Mouse (Mus musculus) stomach, postnatal 0 days (tissue): ENCODE measurements around the gene Akr1b8. TPM values are rescaled to one million over a fixed set of nuclear protein-coding genes. Genes with fewer than 3 reads are reported as not detected.
"Not testable (repeated sequence)": the region's sequence is repeated elsewhere in the genome, so short reads cannot be mapped to it uniquely, and the experiment has no call there.

Experiments
- ATAC-seq: fragments of 200-750 bp; cut with Nextera tagmentation; 2 replicates; pipeline ENCODE4 v1.8.0; 2017; ENCODE audit not compliant: low FRiP score, low TSS enrichment
- DNase-seq: peaks from one replicate; pipeline ENCODE4 v3.0.0-alpha.2; 2016; ENCODE audit warnings: low spot score
- H3K27ac ChIP-seq: fragments of 300-500 bp; sonication (generic); replicated peaks from 2 replicates; pipeline ENCODE4 v1.5.1; 2014; ENCODE audit warnings: mild to moderate bottlenecking, control low read depth
- H3K27me3 ChIP-seq: fragments of 300-500 bp; sonication (generic); 2 replicates; pipeline ENCODE4 v1.6.1; 2014; ENCODE audit warnings: low read length; ENCODE audit not compliant: control insufficient read depth, insufficient read depth
- H3K36me3 ChIP-seq: fragments of 300-500 bp; sonication (generic); 2 replicates; pipeline ENCODE4 v1.6.1; 2014; ENCODE audit warnings: low read length, mixed read lengths; ENCODE audit not compliant: control insufficient read depth, insufficient read depth
- H3K4me1 ChIP-seq: fragments of 300-500 bp; sonication (generic); replicated peaks from 2 replicates; pipeline ENCODE4 v1.6.1; 2014; ENCODE audit warnings: antibody characterized with exemption; ENCODE audit not compliant: control insufficient read depth, insufficient read depth
- H3K4me2 ChIP-seq: fragments of 300-500 bp; sonication (generic); replicated peaks from 2 replicates; pipeline ENCODE4 v1.6.1; 2014; ENCODE audit warnings: low read depth, mild to moderate bottlenecking, control low read depth, moderate library complexity
- H3K4me3 ChIP-seq: fragments of 300-500 bp; sonication (generic); 2 replicates; pipeline ENCODE4 v1.5.1; 2014; ENCODE audit warnings: low read depth, low read length, control low read depth
- H3K9ac ChIP-seq: fragments of 300-500 bp; sonication (generic); 2 replicates; pipeline ENCODE4 v1.6.1; 2014; ENCODE audit warnings: mild to moderate bottlenecking, low read length, control low read depth, mixed read lengths
- H3K9me3 ChIP-seq: fragments of 300-500 bp; sonication (generic); 2 replicates; pipeline ENCODE4 v1.6.1; 2016; ENCODE audit warnings: low read length; ENCODE audit not compliant: control insufficient read depth
- CTCF ChIP-seq: IDR thresholded peaks from 2 replicates; pipeline ENCODE4 v1.5.1; 2016; ENCODE audit warnings: antibody characterized with exemption, low read depth, mild to moderate bottlenecking, moderate library complexity
- EP300 ChIP-seq: optimal IDR thresholded peaks from 2 replicates; pipeline ENCODE3; 2016; ENCODE audit warnings: antibody characterized with exemption
- WGBS: fragments of 180-500 bp; shearing (Covaris S2); extraction: QIAGEN DNeasy Blood & Tissue Kit; methylation state at CpG from one replicate; pipeline ENCODE4 v1.1.7; 2014; 5-methylcytosine and 5-hydroxymethylcytosine counted together
- polyA plus RNA-seq: library from polyadenylated mRNA; unstranded; fragments of >200 nt; fragmentation: Nextera tagmentation; extraction: Ambion mirVana; gene quantifications from 2 replicates; pipeline ENCODE4 v1.2.1, GENCODE M21; 2015

Gene Akr1b8
- polyA plus RNA-seq, 1 experiment from 2014 or later, result 96.1 TPM

GRCm38 (mm10) chr6:34370081-34370480 lies 16.2 kb downstream of the Akr1b8 start:
- Histone ChIP-seq H3K36me3 (no peaks in the 10 kb centered on the region), H3K27me3 (no peaks in the 10 kb centered on the region), H3K4me1 (no peaks in the 10 kb centered on the region), H3K4me3 (no peak overlapping the region), H3K9me3 (no peaks in the 10 kb centered on the region), H3K9ac (no peak overlapping the region), H3K4me2 (no peak overlapping the region), H3K27ac (no peak overlapping the region)
- 78% methylated on average over 8 of the region's 8 CpGs for WGBS
- DNase-seq (no peak), ATAC-seq (no peak)
- TF ChIP-seq EP300, result no peak
- TF ChIP-seq CTCF, result no peak

GRCm38 (mm10) chr6:34371700-34372351 lies 17.9 kb downstream of the Akr1b8 start:
- Histone ChIP-seq H3K9ac (no peak overlapping the region), H3K4me1 (no peaks in the 10 kb centered on the region), H3K27me3 (no peaks in the 10 kb centered on the region), H3K36me3 (no peaks in the 10 kb centered on the region), H3K4me2 (peak overlapping the region; percentile 12; the same call in 1 of the 2 replicates), H3K9me3 (no peaks in the 10 kb centered on the region), H3K4me3 (no peak overlapping the region), H3K27ac (no peak overlapping the region)
- 17% methylated on average over 18 of the region's 18 CpGs for WGBS
- peak; percentile 75 for DNase-seq
- ATAC-seq, result peak; percentile 56
- no peak for TF ChIP-seq EP300
- peak; percentile 87 for TF ChIP-seq CTCF

- no peak overlapping the region for H3K27ac ChIP-seq
- H3K4me3 ChIP-seq, result no peak overlapping the region
- H3K4me1 ChIP-seq, result no peaks in the 10 kb centered on the region
- TF ChIP-seq EP300 (no peak), CTCF (no peak)
- no peaks in the 10 kb centered on the region for H3K27me3 ChIP-seq
- WGBS, result 76% methylated on average over 7 of the region's 7 CpGs
- no peak for DNase-seq
- ATAC-seq, result no peak
- no peak overlapping the region for H3K9ac ChIP-seq
- H3K4me2 ChIP-seq, result no peak overlapping the region
- H3K36me3 ChIP-seq, result no peaks in the 10 kb centered on the region
- H3K9me3 ChIP-seq, result no peaks in the 10 kb centered on the region
These were observed 19.9 kb downstream of the Akr1b8 start for GRCm38 (mm10) chr6:34373841-34374240.

GRCm38 (mm10) chr6:34375888-34376287 lies 22.0 kb downstream of the Akr1b8 start:
- H3K27me3 ChIP-seq, H3K9ac ChIP-seq, H3K4me1 ChIP-seq, H3K4me3 ChIP-seq, H3K9me3 ChIP-seq, H3K27ac ChIP-seq, H3K36me3 ChIP-seq, H3K4me2 ChIP-seq, ATAC-seq, DNase-seq: not testable (repeated sequence)
- WGBS, result 79% methylated on average over 5 of the region's 5 CpGs

GRCm38 (mm10) chr6:34383401-34383800 lies 29.5 kb downstream of the Akr1b8 start:
- H3K4me2 ChIP-seq, result no peak overlapping the region
- no peaks in the 10 kb centered on the region for H3K4me1 ChIP-seq
- DNase-seq (no peak), ATAC-seq (no peak)
- H3K9ac ChIP-seq, result no peak overlapping the region
- H3K27me3 ChIP-seq, result no peaks in the 10 kb centered on the region
- no peak overlapping the region for H3K27ac ChIP-seq
- H3K9me3 ChIP-seq, result no peaks in the 10 kb centered on the region
- H3K36me3 ChIP-seq, result 0 out of 2 replicates have a peak, but pooled peaks cover 3% of the 10 kb centered on the region
- 41% methylated on average over 8 of the region's 8 CpGs for WGBS
- H3K4me3 ChIP-seq, result no peak overlapping the region
- TF ChIP-seq EP300, result no peak
- TF ChIP-seq CTCF, result no peak

- Histone ChIP-seq H3K9ac (peak within 1 kb of the TSS; percentile 61), H3K4me2 (peak within 1 kb of the TSS; percentile 86)
These were observed 30.3 kb downstream of the Akr1b8 start, which contains the start of gene Akr1b10 for GRCm38 (mm10) chr6:34384110-34384661. Akr1b10 (plus strand) TSS chr6:34384218.

More at GRCm38 (mm10) chr6:34384110-34384661, 30.3 kb downstream of the Akr1b8 start, which contains the start of gene Akr1b10:
- TF ChIP-seq CTCF (0 out of 2 replicates have a peak, but pooled peaks have one; percentile 12), EP300 (no peak)
- Histone ChIP-seq H3K9me3 (no peaks in the 10 kb centered on the region), H3K36me3 (peaks cover 5% of the 10 kb centered on the region; the same call in 1 of the 2 replicates), H3K4me1 (no peaks in the 10 kb centered on the region), H3K4me3 (peak within 1 kb of the TSS; percentile 48), H3K27me3 (no peaks in the 10 kb centered on the region), H3K27ac (peak within 1 kb of the TSS; percentile 67)
- ATAC-seq (peak; percentile 80), DNase-seq (peak; percentile 67)
- under 1% methylated on average over 17 of the region's 17 CpGs for WGBS
